Mouse (Mus musculus): Measurements from ENCODE around the gene Osmr.

DNA sequence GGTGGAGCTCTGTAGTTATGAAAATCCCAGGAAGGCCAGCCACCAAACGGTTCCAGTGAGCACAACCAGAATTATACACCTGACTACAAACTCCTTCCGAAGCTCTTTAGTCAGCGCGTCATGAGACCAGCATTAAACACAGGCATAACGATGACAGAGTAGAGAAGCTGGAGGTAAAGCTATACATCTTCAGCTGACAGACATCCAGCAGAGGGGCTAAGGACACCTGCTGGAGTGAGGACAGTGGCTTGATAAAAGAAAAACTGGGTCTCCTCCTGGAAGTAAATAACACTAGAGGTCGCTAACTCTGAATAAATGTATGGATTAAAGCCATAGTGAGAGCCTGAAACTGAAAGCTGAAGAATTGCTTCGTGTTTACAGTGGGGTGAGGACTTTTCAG lies 81.9 kb downstream of the Osmr start:
- TF ChIP-seq CTCF (IDR thresholded peaks at IDR 0.05; ENCODE audit: borderline replicate concordance, insufficient read depth, low read length) (no peak), POLR2A (IDR thresholded peaks at IDR 0.05; ENCODE audit: low read depth, low read length) (no peak)
